Mouse (Mus musculus): ENCODE measurements around the gene Pttg1.

- TF ChIP-seq POLR2A (IDR thresholded peaks at IDR 0.05; ENCODE audit: borderline replicate concordance, control insufficient read depth, low read depth, low read length), result no peak
- TF ChIP-seq CTCF (IDR thresholded peaks at IDR 0.05; ENCODE audit: control insufficient read depth, insufficient read depth, low read length), result 0 out of 2 replicates have a peak, but pooled peaks have one; percentile 23
Measured at GRCm38 (mm10) chr11:43424386-43424785, 1.7 kb downstream of the Pttg1 start.

All from bone marrow, adult 2 months (tissue).